Mouse (Mus musculus) ovary, postnatal 14 days (tissue): ENCODE results near the gene Smcr8.

Source experiments
- DNase-seq: peaks from one replicate; pipeline ENCODE4 v3.0.0; 2022; ENCODE audit warnings: low spot score

The Smcr8 gene

DNA sequence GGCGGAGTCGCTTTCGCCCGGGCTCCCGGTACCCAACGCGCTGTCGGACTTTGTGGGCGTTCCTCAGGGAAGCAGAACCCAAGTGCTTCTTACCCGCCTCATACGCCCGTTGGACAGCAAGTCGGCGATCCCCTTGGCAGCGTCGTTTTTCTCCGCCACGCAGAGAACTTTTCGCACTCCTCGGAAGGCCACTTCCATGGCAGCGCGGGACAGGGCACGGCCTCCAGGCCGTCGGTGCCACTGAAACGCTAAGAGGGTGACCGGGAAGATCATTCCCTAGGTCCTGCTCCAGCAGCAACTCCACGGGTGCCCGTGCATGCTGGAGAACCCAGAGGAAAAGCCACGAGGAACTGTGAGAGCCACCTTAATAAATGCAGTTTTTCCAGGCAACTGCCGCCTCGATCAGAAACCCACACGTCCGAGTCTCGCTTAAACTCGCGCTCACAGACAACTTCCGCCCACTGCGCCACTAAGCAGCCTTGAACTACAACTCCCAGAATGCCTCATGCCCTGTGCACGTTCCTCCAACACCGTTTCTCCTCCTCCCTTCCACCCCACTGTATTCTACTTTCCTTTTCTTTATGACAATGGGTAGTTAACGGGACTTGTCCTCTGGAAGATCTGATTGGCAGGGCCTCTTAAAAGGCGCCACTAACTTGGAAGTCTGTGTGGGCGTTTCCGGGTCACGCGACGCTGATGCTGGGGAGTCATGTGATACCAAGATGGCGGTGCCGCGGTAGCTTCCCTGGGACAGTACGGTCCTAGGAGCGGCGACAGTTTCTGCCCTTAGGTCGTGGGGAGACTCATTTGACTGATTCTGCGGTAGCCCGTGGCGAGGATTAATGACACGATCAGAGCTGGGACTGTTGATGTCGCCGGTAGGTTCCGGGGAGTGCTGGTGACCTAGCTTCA lies at the start of gene Smcr8, which contains the start of gene Top3a:
Gene Smcr8, plus strand, starts transcription at position 696 of the 912 bp plus-strand sequence.
Gene Top3a, minus strand, starts transcription at position 537 of the 912 bp plus-strand sequence.
- peak; percentile 59 for DNase-seq

DNA sequence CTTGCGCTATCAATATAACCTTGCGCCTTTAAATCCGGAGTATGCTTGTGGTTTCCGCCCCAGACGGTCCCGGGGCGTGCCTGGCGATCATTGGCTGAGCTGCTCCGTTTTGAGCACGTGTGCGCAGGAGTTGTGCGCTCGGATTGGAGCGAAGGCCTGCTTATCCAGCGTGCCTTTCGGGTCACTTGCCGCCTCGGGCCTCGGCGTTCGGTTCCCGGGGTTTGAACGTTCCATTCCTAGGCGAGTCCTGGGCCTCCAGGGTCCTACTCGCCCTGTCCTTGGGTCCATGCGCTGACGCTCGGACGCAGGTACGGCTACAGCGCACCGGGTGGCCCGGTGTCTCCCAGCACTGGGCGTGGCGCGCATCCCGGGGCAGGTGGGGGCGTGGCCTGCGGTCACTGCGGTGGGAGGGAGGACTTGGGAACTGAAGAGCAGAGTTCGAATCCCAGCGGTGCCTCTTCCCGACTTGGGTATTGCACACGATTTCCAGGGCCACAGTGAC lies 49.0 kb upstream of the Smcr8 start, which contains the start of gene Mief2:
Gene Mief2, plus strand, starts transcription at position 139 of the 502 bp plus-strand sequence.
- DNase-seq: peak; percentile 80

DNA sequence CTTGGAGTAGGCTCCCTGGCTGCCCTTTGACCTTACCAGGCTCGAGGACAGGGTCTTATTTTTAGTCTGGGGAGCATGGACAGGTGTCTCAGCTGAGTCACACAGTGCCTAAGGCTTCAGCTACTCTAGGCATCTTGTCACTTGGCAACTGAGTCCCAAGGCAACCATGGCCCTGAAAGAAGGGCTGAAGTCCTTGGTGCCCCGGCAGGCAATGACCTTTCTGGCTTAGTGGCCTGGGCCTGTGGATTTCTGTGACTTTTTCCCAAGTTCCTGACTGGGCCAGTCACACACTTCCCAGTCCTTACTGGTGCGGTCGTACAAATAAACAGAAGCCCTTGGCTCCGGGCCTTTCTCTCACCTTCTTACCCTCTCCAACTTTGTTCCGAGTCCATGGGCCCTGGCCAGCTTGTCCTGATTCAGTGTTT lies 48.1 kb upstream of the Smcr8 start:
- DNase-seq: no peak

DNA sequence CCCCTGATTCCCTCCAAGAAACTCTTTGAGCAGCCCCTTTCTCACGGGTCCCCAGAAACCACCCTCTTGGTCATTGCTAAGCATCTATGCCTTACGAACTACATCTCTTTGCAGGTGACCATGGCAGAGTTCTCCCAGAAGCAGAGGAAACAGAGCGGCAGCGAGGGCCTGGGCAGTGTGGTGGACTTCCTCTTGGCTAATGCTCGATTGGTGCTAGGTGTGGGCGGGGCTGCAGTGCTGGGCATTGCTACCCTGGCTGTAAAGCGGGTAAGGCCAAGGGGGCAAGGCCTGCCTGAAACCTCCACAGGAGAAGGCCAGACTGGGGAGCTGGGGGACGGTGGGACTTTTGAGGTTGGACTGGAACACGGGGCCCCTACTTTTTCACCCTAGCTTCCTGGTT lies 47.2 kb upstream of the Smcr8 start:
- DNase-seq: no peak

DNA sequence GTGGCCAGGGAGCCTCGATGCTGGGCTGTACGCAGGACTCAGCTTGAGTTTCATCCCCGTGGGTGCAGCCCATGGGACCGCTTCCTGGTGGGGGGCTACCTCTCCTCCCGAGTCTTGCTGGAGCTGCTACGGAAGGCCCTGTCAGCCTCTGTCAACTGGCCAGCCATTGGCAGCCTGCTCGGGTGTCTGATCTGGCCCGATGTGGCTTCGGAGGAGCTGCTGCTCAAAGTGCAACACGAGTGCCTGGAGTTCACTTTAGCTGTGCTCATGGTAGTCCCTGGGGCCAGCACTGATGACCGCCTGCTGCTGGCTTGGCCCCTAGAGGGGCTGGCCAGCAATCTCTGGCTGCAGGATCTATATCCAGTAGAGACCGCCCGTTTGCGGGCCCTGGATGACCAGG lies 46.1 kb upstream of the Smcr8 start:
- no peak for DNase-seq

DNA sequence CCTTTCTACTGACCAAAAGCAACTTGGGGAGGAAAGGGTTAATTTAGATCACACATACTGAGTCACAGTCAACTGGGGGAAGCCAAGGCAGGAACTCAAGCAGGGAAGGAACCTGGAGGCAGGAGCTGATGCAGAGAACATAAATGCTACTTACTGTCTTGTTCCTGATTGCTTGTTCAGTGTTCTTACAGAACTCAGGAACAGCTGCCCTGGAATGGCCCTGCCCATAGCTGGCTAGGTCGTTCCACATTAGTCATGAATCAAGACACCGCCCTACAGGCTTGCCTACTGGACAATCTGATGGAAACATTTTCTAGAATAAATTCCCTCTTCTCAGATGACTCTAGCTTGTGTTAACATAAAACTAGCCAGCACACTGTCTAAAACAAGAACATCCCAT lies 43.1 kb upstream of the Smcr8 start:
- no peak for DNase-seq

DNA sequence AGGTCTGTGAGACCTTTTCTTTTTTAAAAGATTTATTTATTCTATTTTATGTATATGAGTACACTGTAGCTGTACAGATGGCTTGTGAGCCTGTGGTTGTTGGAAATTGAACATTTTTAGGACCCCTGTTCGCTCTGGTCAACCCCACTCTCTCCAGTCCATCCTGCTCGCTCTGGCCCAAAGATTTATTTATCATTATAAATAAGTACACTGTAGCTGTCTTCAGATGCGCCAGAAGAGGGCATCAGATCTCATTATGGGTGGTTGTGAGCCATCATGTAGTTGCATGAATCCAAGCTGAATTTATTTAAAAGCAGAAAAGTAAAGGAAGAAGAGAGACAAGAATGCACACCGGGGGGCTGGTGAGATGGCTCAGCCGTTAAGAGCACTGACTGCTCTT lies 42.1 kb upstream of the Smcr8 start:
- no peak for DNase-seq

DNA sequence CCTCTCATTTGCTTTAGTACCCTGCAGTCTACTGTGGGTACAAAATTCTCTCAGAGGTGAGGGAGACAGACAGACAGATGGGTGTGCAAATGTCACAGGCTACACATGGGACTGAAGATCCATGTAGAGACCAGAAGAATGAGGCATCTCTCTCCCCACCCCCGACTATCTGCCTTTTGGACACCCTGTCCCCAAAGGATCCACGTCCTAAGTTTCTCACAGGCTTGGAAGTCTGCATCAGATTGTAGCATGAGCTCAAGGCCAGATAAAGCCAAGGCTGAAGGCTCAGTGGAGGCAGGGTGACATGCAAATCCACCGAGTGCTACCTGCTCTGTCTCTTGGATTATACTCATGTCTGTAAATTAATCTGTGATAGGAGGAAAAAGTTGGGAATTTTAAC lies 40.8 kb upstream of the Smcr8 start:
- no peak for DNase-seq

DNA sequence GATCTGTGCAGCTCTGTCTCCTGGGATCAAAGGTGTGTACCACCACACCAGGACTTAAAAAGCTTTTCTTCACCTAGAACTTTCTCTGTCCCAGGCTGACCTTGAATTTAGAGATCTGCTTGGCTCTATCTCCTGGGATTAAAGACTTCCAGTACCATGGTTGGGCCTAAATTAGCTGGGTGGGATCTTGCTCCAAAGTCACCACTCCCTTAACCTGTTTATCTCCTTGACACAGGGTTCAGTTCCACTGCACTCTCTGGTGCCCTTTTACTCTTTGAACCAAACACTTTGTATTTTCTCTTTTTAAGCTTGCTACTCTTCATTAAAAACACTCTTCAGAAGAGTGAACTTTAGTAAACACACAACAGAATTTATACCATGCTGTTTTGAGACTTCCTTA lies 39.9 kb upstream of the Smcr8 start:
- DNase-seq: no peak

DNA sequence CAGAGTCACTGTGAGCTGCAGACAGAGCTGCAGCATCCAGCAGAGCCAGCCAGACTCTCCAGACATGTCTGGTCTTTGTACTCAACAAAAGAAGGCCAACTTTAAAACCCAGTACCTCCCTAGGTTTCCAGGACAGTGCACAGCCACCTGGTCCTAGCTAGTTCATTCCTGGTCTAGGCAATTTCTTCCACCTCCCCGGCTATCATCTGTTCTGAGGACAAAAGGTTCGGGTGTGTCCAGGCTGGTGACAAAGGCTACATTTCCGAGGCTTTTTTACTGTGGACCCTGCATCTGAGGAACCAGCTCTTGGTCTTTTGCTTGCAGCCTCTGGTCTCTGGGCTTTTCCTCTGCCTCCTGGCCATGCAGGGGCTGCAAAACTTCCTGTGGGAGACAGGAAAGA lies 37.0 kb upstream of the Smcr8 start:
- no peak for DNase-seq

DNA sequence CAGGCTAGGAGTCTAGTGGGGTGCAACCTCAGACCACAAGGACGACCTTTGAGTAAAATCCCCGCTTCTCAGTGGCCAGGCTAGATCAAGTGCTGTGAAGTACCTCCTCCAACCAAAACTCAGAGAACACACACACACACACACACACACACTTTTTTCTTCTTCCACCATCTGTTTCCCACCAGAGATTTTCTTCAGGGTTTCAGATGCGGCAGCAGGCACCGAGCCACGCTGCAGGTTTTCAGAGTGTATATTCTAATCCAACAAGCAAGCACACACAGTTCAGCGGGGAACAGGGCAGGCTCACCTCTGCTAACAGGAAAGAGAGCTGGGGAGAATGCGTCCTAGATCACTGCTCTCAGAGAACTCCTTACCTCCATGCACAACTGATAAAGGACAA lies 21.8 kb upstream of the Smcr8 start:
- no peak for DNase-seq

DNA sequence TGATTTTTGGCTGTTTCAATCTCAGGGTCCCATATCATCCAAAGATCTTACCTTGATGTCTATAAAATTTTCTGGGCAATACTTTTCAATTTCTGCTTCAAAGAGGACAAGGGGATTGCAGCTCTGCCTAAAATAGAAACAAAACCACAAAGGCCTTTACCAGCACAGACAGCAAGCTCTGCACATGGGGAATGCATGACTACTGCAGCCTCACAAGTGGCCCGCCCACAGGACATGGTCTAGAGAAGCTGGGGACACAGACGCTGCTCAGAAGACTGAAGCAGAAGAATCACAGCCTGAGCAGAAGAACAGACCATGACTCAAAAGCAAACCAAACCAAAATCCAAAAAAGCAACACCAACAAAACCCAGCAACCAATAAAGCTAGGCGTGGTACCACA lies 15.6 kb upstream of the Smcr8 start:
- no peak for DNase-seq

DNA sequence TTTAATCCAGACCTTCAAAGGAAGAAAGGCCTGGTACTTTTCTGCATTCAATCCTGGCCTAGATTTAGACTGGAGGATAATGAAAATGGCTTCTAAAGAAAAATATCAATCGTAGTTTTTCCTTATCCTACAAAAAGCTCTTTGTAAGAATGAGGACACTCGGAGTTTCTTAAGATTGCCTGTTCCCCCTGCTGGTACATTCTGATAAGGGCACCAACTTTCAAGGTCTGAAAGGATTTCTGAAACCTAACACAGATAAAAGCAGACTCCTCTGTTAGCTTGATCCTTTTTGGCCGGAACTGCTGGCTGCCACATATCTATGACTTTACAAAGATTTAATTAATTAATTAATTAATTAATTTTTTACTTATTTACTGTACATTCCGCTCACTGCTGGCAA lies 10.4 kb upstream of the Smcr8 start:
- no peak for DNase-seq

DNA sequence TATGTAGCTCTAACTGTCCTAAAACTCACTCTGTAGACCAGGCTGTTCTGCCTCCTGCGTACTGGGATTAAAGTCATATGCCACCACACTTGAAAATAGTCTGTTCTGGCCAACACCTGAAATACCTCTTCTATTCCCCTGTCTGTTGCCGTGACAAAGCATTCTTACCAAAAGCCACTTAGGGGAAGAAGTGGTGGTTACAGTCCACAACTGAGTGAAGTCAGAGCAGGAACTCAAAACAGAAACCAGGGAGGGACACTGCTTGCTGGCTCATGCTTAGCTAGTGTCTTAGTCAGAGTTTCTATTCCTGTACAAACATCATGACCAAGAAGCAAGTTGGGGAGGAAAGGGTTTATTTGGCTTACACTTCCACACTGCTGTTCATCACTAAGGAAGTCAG lies 8.0 kb upstream of the Smcr8 start:
- DNase-seq: no peak

DNA sequence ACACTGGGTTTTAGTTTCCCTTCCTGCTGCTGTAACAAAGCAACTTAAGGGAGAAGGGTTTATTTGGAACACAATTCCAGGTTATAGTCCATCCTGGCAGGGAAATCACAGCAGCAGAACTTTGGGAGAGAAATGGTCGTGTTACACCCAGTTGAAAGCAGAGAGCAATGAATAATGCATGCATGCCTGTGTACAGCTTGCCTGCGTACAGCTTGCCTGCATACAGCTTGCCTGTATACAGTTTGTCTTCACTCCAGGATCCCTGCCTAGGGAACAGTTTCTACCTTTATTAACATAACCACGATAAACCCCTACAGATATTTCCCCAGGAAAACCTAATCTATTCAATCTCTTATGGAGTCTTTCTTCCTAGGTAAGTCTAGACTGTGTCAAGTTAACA lies 6.5 kb upstream of the Smcr8 start:
- no peak for DNase-seq

DNA sequence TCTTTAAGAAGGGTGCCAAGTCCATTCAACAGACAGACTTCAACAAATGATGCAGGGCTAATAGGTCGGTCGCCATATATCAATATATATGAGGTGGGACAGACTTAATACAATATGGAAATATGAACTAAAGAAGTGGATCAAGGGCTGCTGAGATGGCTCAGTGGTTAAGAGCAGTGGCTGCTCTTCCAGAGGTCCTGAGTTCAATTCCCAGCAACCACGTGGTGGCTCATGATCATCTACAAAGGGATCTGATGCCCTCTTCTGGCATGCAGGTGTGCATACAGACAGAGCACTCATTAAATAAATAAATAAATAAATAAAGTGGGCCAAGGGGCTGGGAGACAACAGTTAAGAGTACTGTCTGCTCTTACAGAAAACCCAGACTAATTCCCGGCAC lies 5.2 kb upstream of the Smcr8 start:
- no peak for DNase-seq

DNA sequence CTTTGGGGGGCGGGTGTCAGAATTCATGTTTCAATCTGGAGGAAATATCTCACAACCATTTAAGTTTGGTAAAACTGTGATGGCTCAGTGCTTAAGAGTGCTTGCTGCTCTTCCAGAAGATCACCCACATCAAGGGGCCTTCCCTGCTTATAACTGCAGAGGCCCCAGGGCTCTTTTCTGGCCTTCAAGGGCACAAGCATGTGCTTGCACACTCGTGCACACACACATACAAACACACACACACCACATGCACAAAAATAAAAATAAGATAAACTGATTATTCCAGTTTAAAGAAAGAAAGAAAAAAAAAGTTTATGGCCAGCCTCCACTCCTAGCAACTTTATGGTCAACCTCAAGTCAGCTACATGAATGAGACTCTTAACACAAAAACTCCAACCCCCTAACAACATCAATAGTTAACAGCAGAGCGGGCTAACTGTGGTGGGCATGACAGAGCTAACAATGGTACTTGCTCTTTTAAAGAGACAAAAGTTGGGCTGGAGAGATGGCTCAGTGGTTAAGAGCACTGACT lies 3.1 kb upstream of the Smcr8 start:
- no peak for DNase-seq

DNA sequence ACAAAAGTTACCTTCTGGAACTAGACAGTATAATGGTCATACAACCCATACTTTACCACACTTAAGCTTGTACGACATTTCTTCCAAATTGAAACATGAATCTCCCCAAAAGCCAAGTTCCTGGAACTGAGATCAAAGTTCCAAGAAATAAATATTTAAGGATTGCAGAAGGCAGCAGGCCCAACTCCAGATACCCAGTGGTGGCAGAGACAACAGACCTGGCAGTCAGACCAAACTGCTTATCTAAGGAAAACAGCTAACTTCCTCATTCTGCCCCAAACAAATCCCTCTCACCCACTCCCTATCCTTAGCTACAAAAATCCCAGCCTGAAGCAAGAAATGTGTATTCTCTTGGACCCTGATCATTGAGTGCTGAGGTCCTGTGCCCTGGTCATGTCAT lies 2.5 kb upstream of the Smcr8 start:
- DNase-seq: no peak

DNA sequence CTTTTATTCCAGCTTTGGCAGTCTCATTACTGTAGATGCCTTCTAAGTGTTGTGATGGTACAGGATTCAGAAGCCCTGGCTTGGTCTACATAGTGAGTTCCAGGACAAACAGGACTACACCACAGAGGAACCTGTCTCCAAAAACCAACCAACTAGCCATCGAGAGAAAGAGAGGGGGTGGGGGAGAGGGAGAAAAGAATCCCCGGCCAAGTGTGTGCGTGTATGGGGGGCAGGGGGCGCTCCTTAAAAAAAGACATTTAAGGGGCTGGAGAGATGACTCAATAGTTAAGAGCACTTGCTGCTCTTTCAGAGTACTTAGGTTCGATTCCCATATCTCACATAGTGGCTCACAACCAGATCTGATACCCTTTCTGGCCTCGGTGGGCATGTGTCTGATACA lies 1.7 kb upstream of the Smcr8 start:
- no peak for DNase-seq

DNA sequence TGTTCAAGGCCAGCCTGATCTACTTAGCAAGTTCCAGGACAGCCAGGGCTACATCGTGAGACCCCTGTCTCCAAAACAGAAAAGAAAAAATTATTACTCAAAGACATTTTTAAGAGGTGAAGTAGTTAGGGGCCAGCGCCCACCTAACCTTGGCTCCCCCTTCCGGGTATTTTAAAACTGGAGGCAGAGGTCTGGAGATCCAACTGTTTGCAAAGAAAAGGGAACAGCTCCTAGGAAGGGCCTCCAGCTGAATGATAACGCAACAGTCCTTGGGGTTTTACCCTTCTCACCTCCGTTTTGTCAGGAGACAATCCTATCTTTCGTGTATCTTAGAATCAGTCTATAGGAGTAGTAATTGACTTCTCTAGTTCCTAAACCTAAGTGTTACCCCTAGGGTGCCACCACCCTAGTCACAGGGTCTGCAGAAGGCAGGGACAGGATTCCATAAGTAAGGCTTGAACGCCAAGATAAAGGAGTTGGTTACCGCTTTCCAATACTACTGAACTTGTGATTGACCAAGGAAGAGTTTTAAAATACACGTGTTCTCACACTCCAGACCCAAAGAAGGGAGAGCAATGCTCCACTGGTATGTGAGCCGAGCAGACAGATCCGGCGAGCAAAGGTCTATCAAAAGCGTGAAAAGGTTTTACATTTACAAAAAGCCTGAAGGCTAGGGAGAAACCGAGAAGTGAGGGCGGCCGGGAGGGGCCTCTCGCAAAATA lies 1.1 kb upstream of the Smcr8 start:
- DNase-seq: no peak

DNA sequence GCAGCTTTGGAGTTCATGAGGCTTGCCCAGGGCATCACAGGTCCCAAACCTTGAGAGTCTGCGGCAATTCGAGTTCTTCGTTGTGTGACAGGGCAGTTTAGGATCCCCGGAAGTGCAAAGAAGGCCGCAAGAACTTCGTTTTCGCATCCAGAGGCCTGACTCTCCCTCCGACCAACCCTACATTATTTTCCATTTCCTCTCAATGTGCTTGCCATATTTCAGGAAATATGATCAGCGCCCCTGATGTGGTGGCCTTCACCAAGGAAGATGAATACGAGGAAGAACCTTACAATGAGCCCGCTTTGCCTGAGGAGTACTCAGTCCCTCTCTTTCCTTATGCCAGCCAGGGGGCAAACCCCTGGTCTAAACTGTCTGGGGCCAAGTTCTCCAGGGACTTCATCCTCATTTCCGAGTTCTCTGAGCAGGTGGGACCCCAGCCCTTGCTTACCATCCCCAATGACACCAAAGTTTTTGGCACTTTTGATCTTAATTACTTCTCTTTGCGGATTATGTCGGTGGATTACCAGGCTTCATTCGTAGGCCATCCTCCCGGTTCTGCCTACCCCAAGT lies 562 bp downstream of the Smcr8 start:
- DNase-seq: no peak

DNA sequence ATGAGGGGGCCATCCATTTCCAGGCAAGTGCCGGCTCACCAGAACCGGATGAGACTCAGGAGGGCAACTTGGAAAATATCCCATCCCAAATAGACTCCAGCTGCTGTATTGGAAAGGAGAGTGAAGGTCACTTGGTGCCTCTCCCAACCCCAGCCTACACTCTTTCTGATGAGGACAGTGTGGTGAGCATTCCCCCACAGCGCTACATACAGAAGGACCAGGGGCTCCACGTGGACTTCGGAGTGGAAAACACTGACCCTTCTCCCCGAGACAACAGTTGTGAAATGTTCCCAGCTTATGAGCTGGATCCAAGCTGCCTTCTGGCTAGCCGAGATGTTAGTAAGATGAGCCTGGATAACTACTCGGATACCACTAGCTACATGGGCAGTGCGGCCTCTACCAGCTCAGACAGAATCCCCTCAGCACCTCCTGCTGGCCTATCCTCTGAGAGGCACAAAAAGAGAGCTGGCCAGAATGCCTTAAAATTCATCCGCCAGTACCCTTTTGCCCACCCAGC lies 2.4 kb downstream of the Smcr8 start:
- DNase-seq: no peak
